Mouse (Mus musculus) small intestine, adult 2 months (tissue): ENCODE data around the gene Ppp4r3b. TPM values are rescaled to one million over a fixed set of nuclear protein-coding genes. Genes with fewer than 3 reads are reported as not detected.
A peak's percentile ranks its signal among the peaks of the same experiment; 100 is the strongest.

ENCODE experiments used
- H3K27ac ChIP-seq: fragments of 200-500 bp; 2 replicates; pipeline ENCODE4 v1.5.1; 2012; ENCODE audit warnings: low read depth, low read length, control low read depth, inconsistent platforms; ENCODE audit not compliant: insufficient read depth
- H3K27me3 ChIP-seq: fragments of 200-500 bp; 2 replicates; pipeline ENCODE4 v1.6.1; 2012; ENCODE audit warnings: mild to moderate bottlenecking, moderate library complexity, low read length, inconsistent platforms; ENCODE audit not compliant: control insufficient read depth, insufficient read depth
- H3K36me3 ChIP-seq: fragments of 200-500 bp; 2 replicates; pipeline ENCODE4 v1.6.1; 2012; ENCODE audit warnings: mild to moderate bottlenecking, low read length, control low read depth, inconsistent platforms; ENCODE audit not compliant: control insufficient read depth, insufficient read depth
- H3K4me1 ChIP-seq: fragments of 200-500 bp; 2 replicates; pipeline ENCODE4 v1.6.1; 2012; ENCODE audit warnings: low read length, inconsistent platforms, mixed read lengths; ENCODE audit not compliant: control insufficient read depth, insufficient read depth, insufficient read length
- H3K4me3 ChIP-seq: fragments of 200-500 bp; 2 replicates; pipeline ENCODE4 v1.5.1; 2012; ENCODE audit warnings: low read depth, mild to moderate bottlenecking, control low read depth, inconsistent platforms, low read length, moderate library complexity
- CTCF ChIP-seq: fragments of 200-500 bp; IDR thresholded peaks from 2 replicates; pipeline ENCODE4 v1.5.1; 2012; ENCODE audit warnings: low read depth, mild to moderate bottlenecking, control low read depth, inconsistent platforms, low read length, moderate library complexity, mixed read lengths; ENCODE audit not compliant: insufficient replicate concordance, insufficient read length; ENCODE audit errors: extremely low read depth
- POLR2A ChIP-seq: fragments of 200-500 bp; IDR thresholded peaks from 2 replicates; pipeline ENCODE4 v1.6.1; 2012; ENCODE audit warnings: low read depth, mild to moderate bottlenecking, control low read depth, inconsistent platforms, low read length, moderate library complexity
- WGBS: fragments of 180-500 bp; shearing (Covaris S2); methylation state at CpG from one replicate; pipeline ENCODE4 v1.1.7; 2018; 5-methylcytosine and 5-hydroxymethylcytosine counted together
- polyA plus RNA-seq: library from polyadenylated mRNA; depleted of rRNA; stranded (reverse); fragments of >200 nt; gene quantifications from 2 replicates; pipeline ENCODE4 v1.2.3, GENCODE M21; 2012

Gene Ppp4r3b
- polyA plus RNA-seq, 1 experiment, result 6.4 TPM

GRCm38 (mm10) chr11:29237364-29237763, 64.7 kb downstream of the Ppp4r3b start:
- Histone ChIP-seq H3K4me3 (no peak overlapping the region), H3K27me3 (no peaks in the 10 kb centered on the region), H3K27ac (no peak overlapping the region), H3K4me1 (no peaks in the 10 kb centered on the region), H3K36me3 (peaks cover 3% of the 10 kb centered on the region; the same call in 1 of the 2 replicates)
- TF ChIP-seq CTCF (no peak), POLR2A (no peak)

GRCm38 (mm10) chr11:29238047-29238446, 65.4 kb downstream of the Ppp4r3b start:
- H3K27ac ChIP-seq, result no peak overlapping the region
- TF ChIP-seq POLR2A (no peak), CTCF (no peak)
- peaks cover 3% of the 10 kb centered on the region; the same call in 1 of the 2 replicates for H3K36me3 ChIP-seq
- no peak overlapping the region for H3K4me3 ChIP-seq
- no peaks in the 10 kb centered on the region for H3K27me3 ChIP-seq
- no peaks in the 10 kb centered on the region for H3K4me1 ChIP-seq

GRCm38 (mm10) chr11:29238551-29238950, 65.9 kb downstream of the Ppp4r3b start:
- WGBS, result 83% methylated on average over 3 of the region's 3 CpGs
- Histone ChIP-seq H3K27me3 (no peaks in the 10 kb centered on the region), H3K4me1 (no peaks in the 10 kb centered on the region), H3K4me3 (no peak overlapping the region), H3K27ac (no peak overlapping the region), H3K36me3 (peaks cover 3% of the 10 kb centered on the region; the same call in 1 of the 2 replicates)
- no peak for TF ChIP-seq CTCF
- TF ChIP-seq POLR2A, result no peak

DNA sequence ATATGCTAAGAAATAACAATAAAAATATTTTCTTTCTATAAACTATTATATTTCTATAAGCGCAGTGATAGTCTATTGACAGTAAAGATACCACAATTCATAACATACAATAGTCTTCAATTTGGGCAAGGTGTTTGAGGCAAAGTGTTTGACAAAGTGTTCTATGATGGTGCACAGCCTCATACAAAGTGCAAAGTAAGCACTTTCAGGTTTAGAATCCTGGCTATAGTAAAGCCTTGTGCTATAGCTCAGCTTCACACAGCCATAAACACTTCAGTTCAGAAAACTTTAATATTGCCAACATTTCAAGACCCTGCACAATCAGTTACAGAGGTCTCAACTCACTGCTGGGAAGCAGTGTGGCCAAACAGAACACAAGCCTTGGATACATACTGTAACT, 66.7 kb downstream of the Ppp4r3b start:
- Histone ChIP-seq H3K4me1 (no peaks in the 10 kb centered on the region), H3K27me3 (no peaks in the 10 kb centered on the region), H3K27ac (no peak overlapping the region), H3K4me3 (no peak overlapping the region), H3K36me3 (peaks cover 3% of the 10 kb centered on the region; the same call in 1 of the 2 replicates)
- WGBS, result 100% methylated on average over 1 of the region's 1 CpGs
- no peak for TF ChIP-seq POLR2A
- TF ChIP-seq CTCF, result no peak

GRCm38 (mm10) chr11:29241961-29242360, 69.3 kb downstream of the Ppp4r3b start:
- Histone ChIP-seq H3K4me3 (no peak overlapping the region), H3K36me3 (peaks cover 3% of the 10 kb centered on the region; the same call in 1 of the 2 replicates), H3K4me1 (no peaks in the 10 kb centered on the region; the same call in 1 of the 2 replicates), H3K27ac (no peak overlapping the region), H3K27me3 (no peaks in the 10 kb centered on the region)
- WGBS, result 91% methylated on average over 4 of the region's 4 CpGs
- TF ChIP-seq POLR2A, result no peak

DNA sequence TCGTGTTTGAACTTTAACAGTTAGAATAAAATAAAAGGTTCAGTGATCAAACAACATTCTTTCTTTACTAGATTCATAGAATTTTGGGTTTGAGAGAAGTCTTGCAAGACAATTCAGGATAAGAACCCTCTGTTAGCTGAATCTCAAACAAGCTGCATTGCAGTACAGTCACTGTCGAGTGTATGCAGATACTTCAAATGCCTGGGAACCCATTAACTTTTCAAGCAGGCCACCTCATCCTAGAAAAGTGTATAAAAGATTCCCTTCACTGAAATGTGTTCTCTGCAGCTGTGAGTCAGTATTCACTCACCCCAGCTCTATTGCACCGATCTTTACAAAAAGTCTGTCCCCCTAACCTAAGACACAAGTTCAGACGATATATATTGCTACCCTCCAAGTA, 73.3 kb downstream of the Ppp4r3b start:
- Histone ChIP-seq H3K4me3 (no peak overlapping the region), H3K36me3 (peaks cover 2% of the 10 kb centered on the region; the same call in 1 of the 2 replicates), H3K27me3 (no peaks in the 10 kb centered on the region), H3K27ac (no peak overlapping the region), H3K4me1 (no peaks in the 10 kb centered on the region; the same call in 1 of the 2 replicates)
- 49% methylated on average over 4 of the region's 4 CpGs for WGBS
- TF ChIP-seq POLR2A (no peak), CTCF (no peak)

- under 1% methylated on average over 53 of the region's 53 CpGs for WGBS
- H3K36me3 ChIP-seq, result no peaks in the 10 kb centered on the region
- peak within 1 kb of the TSS; percentile 80 for H3K4me3 ChIP-seq
- no peaks in the 10 kb centered on the region for H3K27me3 ChIP-seq
- H3K27ac ChIP-seq, result no peak within 1 kb of the TSS
- TF ChIP-seq POLR2A (peak; percentile 41; the same call in 1 of the 2 replicates), CTCF (no peak)
- no peaks in the 10 kb centered on the region; the same call in 1 of the 2 replicates for H3K4me1 ChIP-seq
Measured at GRCm38 (mm10) chr11:29246883-29247650, 74.4 kb downstream of the Ppp4r3b start, which contains the start of gene Cfap36. Cfap36 (minus strand) TSS chr11:29247409.
